In genomic region chr1:37688351-37688750, GRCm38 (mm10) we compare ENCODE assay signal across 17 mouse cellular contexts. TPM values are rescaled to one million over a fixed set of nuclear protein-coding genes. Genes with fewer than 3 reads are reported as not detected.
A peak's percentile ranks its signal among the peaks of the same experiment; 100 is the strongest.
DNase-seq lines count a peak whose midpoint lies in the region; ATAC-seq and TF ChIP-seq lines count a peak whose summit lies in the region.
"Had no signal": no experiment of that assay in that cellular context is flagged by ENCODE, and none has a peak within 500 bp of the region (broad histone marks: within the 10 kb centered on the region; RNA-seq: fewer than 3 reads in every experiment).

No protein-coding gene starts in this region.

- no peaks in the 10 kb centered on the region for H3K27me3 ChIP-seq in hindbrain, postnatal 0 days (ENCODE audit: insufficient read depth, low read length)
- no peaks in the 10 kb centered on the region for H3K27me3 ChIP-seq in hindbrain, embryonic 16.5 days (replicated peaks; ENCODE audit: control insufficient read depth, insufficient read depth, low read length)
- H3K27me3 ChIP-seq: hindbrain, embryonic 12.5 days had no signal

- no peak overlapping the region for H3K27ac ChIP-seq in hindbrain, postnatal 0 days
- H3K27ac ChIP-seq in hindbrain, embryonic 16.5 days (ENCODE audit: low read depth, low read length): no peak overlapping the region
- H3K27ac ChIP-seq: heart, adult 2 months; hindbrain, embryonic 12.5 days; liver, embryonic 14.5 days had no signal

- H3K9ac ChIP-seq in hindbrain, postnatal 0 days (replicated peaks; ENCODE audit: low read length): no peak overlapping the region
- no peak overlapping the region for H3K9ac ChIP-seq in hindbrain, embryonic 16.5 days (ENCODE audit: low read depth, low read length)
- H3K9ac ChIP-seq: hindbrain, embryonic 12.5 days; liver, embryonic 14.5 days had no signal

- WGBS in hindbrain, postnatal 0 days: 43% methylated on average over 8 of the region's 8 CpGs
- WGBS in hindbrain, embryonic 16.5 days: 60% methylated on average over 8 of the region's 8 CpGs

- H3K4me1 ChIP-seq in hindbrain, postnatal 0 days (ENCODE audit: insufficient read depth, low read length): peaks cover 6% of the 10 kb centered on the region; the same call in 1 of the 2 replicates
- peaks cover 5% of the 10 kb centered on the region for H3K4me1 ChIP-seq in hindbrain, embryonic 16.5 days (ENCODE audit: control insufficient read depth, insufficient read depth, low read depth, low read length)

- no peaks in the 10 kb centered on the region for H3K9me3 ChIP-seq in hindbrain, postnatal 0 days (ENCODE audit: low read length)
- peaks cover 3% of the 10 kb centered on the region; the same call in 1 of the 2 replicates for H3K9me3 ChIP-seq in hindbrain, embryonic 16.5 days (ENCODE audit: control insufficient read depth, low read length)
- H3K9me3 ChIP-seq: hindbrain, embryonic 12.5 days had no signal

- no peaks in the 10 kb centered on the region for H3K36me3 ChIP-seq in hindbrain, postnatal 0 days (ENCODE audit: insufficient read depth, low read length)
- no peaks in the 10 kb centered on the region for H3K36me3 ChIP-seq in hindbrain, embryonic 16.5 days (ENCODE audit: control insufficient read depth, insufficient read depth, low read length)
- H3K36me3 ChIP-seq: hindbrain, embryonic 12.5 days had no signal

- ATAC-seq in hindbrain, postnatal 0 days: 0 out of 2 replicates have a peak, but pooled peaks have one; percentile 12
- no peak for ATAC-seq in hindbrain, embryonic 16.5 days
- ATAC-seq: forebrain, embryonic 14.5 days had no signal

- no peak overlapping the region for H3K4me2 ChIP-seq in hindbrain, postnatal 0 days (ENCODE audit: low read depth, low read length)
- no peak overlapping the region for H3K4me2 ChIP-seq in hindbrain, embryonic 16.5 days (ENCODE audit: low read length)
- H3K4me2 ChIP-seq: hindbrain, embryonic 12.5 days had no signal

- peak; percentile 47 to 85 for DNase-seq in adrenal gland, adult (ENCODE audit: inconsistent age in 2 of 2, low spot score in 1 of 2)
- no peak for DNase-seq in adrenal gland, postnatal 4 days (ENCODE audit: low spot score in 2 of 2)
- DNase-seq in hindbrain, postnatal 0 days (ENCODE audit: low spot score): no peak
- peak; percentile 26 for DNase-seq in ovary, adult 18-20 months (ENCODE audit: low spot score)
- DNase-seq in ovary, postnatal 10 days (ENCODE audit: low spot score): no peak
- DNase-seq in testis, postnatal 14 days (ENCODE audit: low spot score): peak; percentile 39
- no peak for DNase-seq in layer of hippocampus, adult 9-10 months (ENCODE audit: low spot score)
- DNase-seq: cerebellum, adult 18-20 months; heart, adult 2 months; kidney, adult 18-20 months; kidney, postnatal 25 days; layer of hippocampus, postnatal 36 days; midbrain, embryonic 14.5 days had no signal

- TF ChIP-seq CTCF in hindbrain, postnatal 0 days (IDR thresholded peaks at IDR 0.05; ENCODE audit: low read depth): no peak

- H3K4me3 ChIP-seq in hindbrain, postnatal 0 days (ENCODE audit: low read length): no peak overlapping the region
- no peak overlapping the region for H3K4me3 ChIP-seq in hindbrain, embryonic 16.5 days (ENCODE audit: low read length)
- H3K4me3 ChIP-seq: heart, adult 2 months; hindbrain, embryonic 12.5 days had no signal

RNA-seq across cellular contexts. Expression of gene 2010300C02Rik, which starts 31.5 kb away (rescaled TPM):
- 1 to 10 TPM; 4.6 to 6.1 TPM for total RNA-seq in adrenal gland, postnatal 4 days (2021)
- total RNA-seq in hindbrain, postnatal 0 days (2014; rRNA removed): 7.1 and 10.0 TPM in 2 replicates
- polyA plus RNA-seq in hindbrain, postnatal 0 days (2015; fragmentation: Nextera tagmentation; extraction: Ambion mirVana): 4.1 and 5.3 TPM in 2 replicates
- polyA plus RNA-seq in hindbrain, embryonic 16.5 days (2015; fragmentation: Nextera tagmentation; extraction: Ambion mirVana): 3.1 and 3.2 TPM in 2 replicates

Comparison
In these comparisons a context has a peak if more than half of its experiments do, and no peak if none do; other contexts are left out.
1. DNase-seq: peak in adrenal gland, adult (2 of 2), ovary, adult 18-20 months (single experiment) and testis, postnatal 14 days (single experiment); none in adrenal gland, postnatal 4 days (0 of 2), hindbrain, postnatal 0 days (single experiment), ovary, postnatal 10 days (single experiment) and layer of hippocampus, adult 9-10 months (single experiment).